Mouse (Mus musculus) embryo, embryonic 9.5 days (tissue): ENCODE data around the gene Aplp2.

Experiments used
- DNase-seq: peaks from one replicate; pipeline ENCODE4 v3.0.0-alpha.2; 2017; ENCODE audit errors: extremely low spot score

Gene Aplp2

GRCm38 (mm10) chr9:31211690-31212499 is at the start of gene Aplp2:
TSS of gene Aplp2 (minus strand) at chr9:31211815.
- DNase-seq: peak; percentile 99

GRCm38 (mm10) chr9:31260219-31260618 is 48.6 kb upstream of the Aplp2 start:
- no peak for DNase-seq

GRCm38 (mm10) chr9:31258237-31258636 is 46.6 kb upstream of the Aplp2 start:
- DNase-seq: no peak

- no peak for DNase-seq
Observed at GRCm38 (mm10) chr9:31255953-31256352, 44.3 kb upstream of the Aplp2 start.

- no peak for DNase-seq
Observed at GRCm38 (mm10) chr9:31254697-31255004, 43.0 kb upstream of the Aplp2 start.

GRCm38 (mm10) chr9:31253866-31254696 is 42.5 kb upstream of the Aplp2 start:
- DNase-seq: no peak

GRCm38 (mm10) chr9:31253311-31253734 is 41.7 kb upstream of the Aplp2 start:
- DNase-seq: peak; percentile 32

GRCm38 (mm10) chr9:31252182-31252799 is 40.7 kb upstream of the Aplp2 start:
- DNase-seq: no peak

- DNase-seq: no peak
Observed at GRCm38 (mm10) chr9:31247447-31248220, 36.0 kb upstream of the Aplp2 start.

GRCm38 (mm10) chr9:31246421-31246820 is 34.8 kb upstream of the Aplp2 start:
- no peak for DNase-seq

GRCm38 (mm10) chr9:31245006-31245405 is 33.4 kb upstream of the Aplp2 start:
- DNase-seq: no peak

GRCm38 (mm10) chr9:31243939-31244333 is 32.3 kb upstream of the Aplp2 start:
- no peak for DNase-seq

- no peak for DNase-seq
Observed at GRCm38 (mm10) chr9:31243306-31243938, 31.8 kb upstream of the Aplp2 start.

- DNase-seq: no peak
Observed at GRCm38 (mm10) chr9:31241208-31241699, 29.6 kb upstream of the Aplp2 start.

- DNase-seq: no peak
Observed at GRCm38 (mm10) chr9:31240522-31241207, 29.1 kb upstream of the Aplp2 start.

GRCm38 (mm10) chr9:31239551-31239950 is 27.9 kb upstream of the Aplp2 start:
- no peak for DNase-seq

GRCm38 (mm10) chr9:31238526-31238925 is 26.9 kb upstream of the Aplp2 start:
- DNase-seq: no peak

- no peak for DNase-seq
Observed at GRCm38 (mm10) chr9:31236079-31236478, 24.5 kb upstream of the Aplp2 start.

GRCm38 (mm10) chr9:31235489-31235888 is 23.9 kb upstream of the Aplp2 start:
- no peak for DNase-seq

- DNase-seq: no peak
Observed at GRCm38 (mm10) chr9:31235030-31235429, 23.4 kb upstream of the Aplp2 start.

GRCm38 (mm10) chr9:31226541-31226940 is 14.9 kb upstream of the Aplp2 start:
- no peak for DNase-seq
